Mouse (Mus musculus) olfactory bulb, adult 2 months (tissue): ENCODE measurements around the gene Plekhg1.

ENCODE experiments used
- CTCF ChIP-seq: fragments of 200-500 bp; IDR thresholded peaks from 2 replicates; pipeline ENCODE4 v1.5.1; 2012; ENCODE audit warnings: low read depth, mild to moderate bottlenecking, low read length, moderate library complexity; ENCODE audit not compliant: insufficient read depth
- POLR2A ChIP-seq: fragments of 200-500 bp; IDR thresholded peaks from 2 replicates; pipeline ENCODE4 v1.6.1; 2012; ENCODE audit warnings: mild to moderate bottlenecking, low read depth, low read length, moderate library complexity; ENCODE audit not compliant: insufficient read depth

DNA sequence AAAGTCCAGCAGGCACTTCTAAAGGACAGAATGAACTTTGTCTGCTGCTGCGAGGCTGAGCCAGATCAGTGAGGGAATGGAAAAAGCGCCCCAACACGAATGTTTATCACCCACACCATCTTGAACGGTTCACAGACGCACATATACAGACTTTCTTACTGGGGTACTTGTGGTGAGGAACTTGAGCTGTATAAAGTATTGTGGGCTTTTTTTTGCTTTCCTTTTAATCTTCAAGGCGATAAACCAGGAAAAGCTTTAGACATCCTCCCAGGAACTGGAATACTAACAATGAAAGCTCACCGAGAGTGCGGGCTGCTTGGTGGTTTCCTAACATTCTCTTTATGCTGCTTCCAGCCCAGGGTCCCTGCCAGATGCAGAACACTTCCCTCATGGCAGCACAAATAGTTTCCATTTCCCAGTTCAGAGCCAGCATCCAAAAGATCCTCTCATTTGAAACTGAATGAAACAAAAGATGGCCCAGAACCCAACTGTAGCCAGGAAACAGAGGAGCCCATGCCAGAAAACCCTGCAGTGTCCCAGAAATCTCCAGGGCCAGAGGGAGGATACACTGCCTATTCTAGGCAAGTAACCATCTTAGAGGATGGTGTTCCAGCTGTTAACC, 43.3 kb upstream of the Plekhg1 start:
- TF ChIP-seq CTCF = no peak
- no peak for TF ChIP-seq POLR2A
